Mouse (Mus musculus) gonadal fat pad, adult 2 months (tissue): ENCODE measurements around the gene Rgl2. TPM values are rescaled to one million over a fixed set of nuclear protein-coding genes. Genes with fewer than 3 reads are reported as not detected.
"Not testable (repeated sequence)": the region's sequence is repeated elsewhere in the genome, so short reads cannot be mapped to it uniquely, and the experiment has no call there.

Source experiments
- DNase-seq: peaks from one replicate; pipeline ENCODE4 v3.0.0-alpha.2; 2012; ENCODE audit warnings: low read depth
- polyA plus RNA-seq: library from polyadenylated mRNA; depleted of rRNA; stranded (reverse); fragments of >200 nt; gene quantifications from 2 replicates; pipeline ENCODE4 v1.2.3, GENCODE M21; 2012; rRNA removed

Gene Rgl2
- polyA plus RNA-seq, 1 experiment: 144 TPM

DNA sequence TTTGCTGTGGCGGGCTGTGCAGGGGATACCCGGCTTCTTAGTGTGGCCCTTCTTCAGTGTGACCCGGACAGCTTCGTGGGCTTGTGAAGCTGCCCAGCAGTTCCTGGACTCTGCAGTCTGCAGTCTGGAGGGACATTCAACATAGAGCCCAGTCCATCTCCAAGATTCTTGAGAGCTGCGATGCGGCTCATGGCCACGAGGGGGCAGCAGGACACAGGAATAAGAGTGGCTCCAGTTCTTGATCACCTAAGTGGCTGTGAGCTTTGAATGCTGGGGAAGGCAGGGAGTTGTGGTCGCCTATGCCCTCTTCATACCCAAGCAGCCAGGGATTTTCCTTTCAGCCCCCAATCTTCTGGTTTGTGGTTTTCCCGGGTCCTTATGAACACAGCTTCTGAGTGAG, 39.1 kb downstream of the Rgl2 start:
- no peak for DNase-seq

DNA sequence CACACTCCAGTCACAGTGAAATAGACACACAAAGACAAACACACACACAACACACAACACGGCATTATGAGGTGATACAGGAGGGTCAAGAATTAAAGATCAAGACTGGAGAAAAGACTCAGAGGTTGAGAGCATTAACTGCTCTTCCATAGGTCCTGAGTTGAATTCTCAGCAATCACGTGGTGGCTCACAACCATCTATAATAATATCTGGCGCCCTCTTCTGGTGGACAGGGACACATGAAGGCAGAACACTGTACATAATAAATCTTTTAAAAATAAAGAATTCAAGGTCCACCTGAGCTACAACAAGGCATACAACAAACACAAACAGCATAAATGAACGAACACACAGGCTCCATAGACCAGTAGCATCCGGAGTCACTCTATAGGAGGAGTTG, 39.6 kb downstream of the Rgl2 start:
- no peak for DNase-seq

DNA sequence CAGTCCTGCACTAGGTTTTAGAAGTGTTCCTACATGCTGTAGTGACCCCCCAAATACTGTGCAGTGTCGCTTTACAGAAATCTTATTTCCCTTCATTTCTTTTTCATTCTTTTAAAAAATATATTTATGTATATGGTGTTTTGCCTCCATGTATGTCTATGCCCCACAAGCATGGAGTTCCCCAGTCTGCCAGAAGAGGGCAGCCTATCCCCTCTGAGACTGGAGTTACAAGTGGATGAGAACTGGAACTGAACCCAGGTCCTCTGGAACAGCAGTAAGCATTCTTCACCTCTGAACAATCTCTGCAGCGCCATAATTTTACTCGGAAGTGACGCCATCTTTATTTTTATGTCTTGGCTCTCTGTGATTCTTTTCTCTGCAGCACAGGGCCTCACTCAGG, 40.1 kb downstream of the Rgl2 start:
- no peak for DNase-seq

DNA sequence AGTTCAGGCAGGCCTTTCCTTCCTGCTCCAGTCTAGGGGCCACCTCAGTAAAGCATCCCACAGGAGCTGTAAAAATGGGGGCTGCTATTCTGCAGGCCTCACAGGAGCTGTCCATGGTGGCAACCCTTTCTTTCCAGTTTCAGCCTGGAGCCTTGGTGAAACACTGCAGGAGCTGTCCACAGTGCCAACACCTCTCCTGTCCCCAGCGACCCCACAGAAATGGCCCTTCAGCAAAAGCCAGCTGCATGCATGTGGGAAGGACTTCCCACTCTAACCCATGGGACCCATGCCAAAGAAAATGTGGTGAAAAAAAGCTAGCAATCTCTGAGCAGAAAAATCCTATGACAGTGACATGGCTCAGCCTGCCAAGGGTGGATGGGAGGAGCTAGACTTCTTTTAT, 43.3 kb downstream of the Rgl2 start:
- no peak for DNase-seq

DNA sequence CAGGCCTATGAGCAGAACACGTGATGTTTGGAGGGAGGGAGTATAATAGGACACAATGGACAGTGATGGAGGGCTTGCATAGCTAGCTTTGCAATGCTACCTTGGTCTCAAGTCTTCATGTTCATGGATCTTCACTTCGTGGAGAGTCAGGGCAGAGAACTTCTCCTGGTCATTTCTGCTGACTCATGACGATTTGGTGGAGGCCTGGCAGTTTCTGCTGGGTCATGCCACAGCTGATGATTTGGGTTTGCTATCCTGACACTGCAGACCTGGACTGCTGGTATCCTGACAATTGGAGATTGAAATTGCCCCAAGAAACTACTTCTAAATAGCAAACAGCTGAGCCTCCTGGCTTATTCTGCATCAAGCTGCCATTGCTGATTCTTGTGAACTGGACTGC, 44.2 kb downstream of the Rgl2 start:
- no peak for DNase-seq

DNA sequence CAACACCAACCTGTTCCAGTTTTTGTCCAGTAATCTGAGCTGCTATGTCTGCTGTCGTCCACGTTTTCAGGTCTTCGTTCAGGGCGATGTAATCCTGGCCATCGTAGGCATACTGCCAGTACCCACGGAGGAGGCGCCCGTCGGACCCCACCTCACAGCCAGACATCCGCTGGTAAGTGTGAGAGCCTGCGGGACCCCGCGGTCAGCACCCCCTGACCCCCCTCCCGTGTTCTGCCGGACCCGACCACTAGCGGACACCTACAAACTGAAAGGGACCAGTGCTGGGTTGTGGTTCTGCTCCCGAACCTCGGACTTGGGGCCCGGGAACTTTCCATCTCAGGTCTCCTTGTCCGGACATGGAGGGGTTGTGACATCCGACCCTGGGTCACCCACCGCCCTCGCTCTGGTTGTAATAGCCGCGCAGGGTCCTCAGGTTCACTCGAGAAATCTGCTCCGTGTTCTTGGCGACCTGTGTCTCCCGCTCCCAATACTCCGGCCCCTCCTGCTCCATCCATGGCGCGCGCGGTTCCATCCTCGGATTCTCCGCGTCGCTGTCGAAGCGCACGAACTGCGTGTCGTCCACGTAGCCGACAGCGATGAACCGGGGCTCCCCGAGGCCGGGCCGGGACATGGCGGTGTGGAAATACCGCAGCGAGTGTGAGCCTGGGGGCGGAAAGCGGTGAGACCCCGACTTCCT, 48.7 kb downstream of the Rgl2 start:
- no peak for DNase-seq

DNA sequence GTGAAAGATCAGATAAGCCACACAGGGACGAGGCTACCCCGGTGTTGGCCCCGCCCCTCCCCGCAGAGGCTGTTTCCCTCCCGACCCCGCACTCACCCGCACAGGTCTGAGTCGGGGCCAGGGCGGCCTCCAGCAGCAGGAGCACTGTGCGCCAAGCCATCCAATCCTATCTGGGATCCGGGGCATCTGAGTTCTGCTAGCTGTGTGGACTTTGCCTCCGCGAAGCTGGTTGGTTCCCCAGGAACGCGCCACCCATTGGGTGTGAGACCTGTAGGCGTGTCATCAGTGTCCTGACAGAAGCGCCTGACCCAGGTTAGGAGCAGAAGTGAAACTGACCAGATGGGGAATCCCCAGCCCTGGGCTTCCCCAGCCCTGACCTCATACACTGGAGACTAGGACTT, 49.3 kb downstream of the Rgl2 start:
- DNase-seq: no peak

DNA sequence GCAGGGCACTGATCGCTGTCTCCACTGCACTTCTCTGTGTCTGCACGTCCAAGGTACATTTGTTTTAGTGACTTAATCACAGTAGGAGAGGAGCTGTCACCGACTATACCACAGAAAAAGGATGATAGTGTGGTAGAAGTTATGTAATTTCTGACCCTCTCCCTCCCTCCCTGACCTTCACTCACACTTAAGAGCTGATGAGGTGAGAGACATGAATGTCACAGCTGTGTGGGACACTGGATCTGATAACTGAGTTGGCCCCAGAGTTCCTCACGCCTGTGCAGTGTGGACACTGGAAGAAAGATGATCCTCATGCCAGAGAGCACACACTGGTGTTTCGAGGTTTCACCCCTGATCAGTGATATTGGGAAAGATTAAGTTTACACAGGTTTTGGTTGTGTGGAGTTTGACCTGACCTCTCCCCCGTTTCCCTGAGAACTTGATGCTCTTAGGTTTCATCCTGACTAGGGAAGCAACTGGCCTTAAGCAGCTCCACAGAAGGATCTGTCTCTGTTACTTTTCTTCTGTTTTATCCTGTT, 50.2 kb downstream of the Rgl2 start:
- no peak for DNase-seq

DNA sequence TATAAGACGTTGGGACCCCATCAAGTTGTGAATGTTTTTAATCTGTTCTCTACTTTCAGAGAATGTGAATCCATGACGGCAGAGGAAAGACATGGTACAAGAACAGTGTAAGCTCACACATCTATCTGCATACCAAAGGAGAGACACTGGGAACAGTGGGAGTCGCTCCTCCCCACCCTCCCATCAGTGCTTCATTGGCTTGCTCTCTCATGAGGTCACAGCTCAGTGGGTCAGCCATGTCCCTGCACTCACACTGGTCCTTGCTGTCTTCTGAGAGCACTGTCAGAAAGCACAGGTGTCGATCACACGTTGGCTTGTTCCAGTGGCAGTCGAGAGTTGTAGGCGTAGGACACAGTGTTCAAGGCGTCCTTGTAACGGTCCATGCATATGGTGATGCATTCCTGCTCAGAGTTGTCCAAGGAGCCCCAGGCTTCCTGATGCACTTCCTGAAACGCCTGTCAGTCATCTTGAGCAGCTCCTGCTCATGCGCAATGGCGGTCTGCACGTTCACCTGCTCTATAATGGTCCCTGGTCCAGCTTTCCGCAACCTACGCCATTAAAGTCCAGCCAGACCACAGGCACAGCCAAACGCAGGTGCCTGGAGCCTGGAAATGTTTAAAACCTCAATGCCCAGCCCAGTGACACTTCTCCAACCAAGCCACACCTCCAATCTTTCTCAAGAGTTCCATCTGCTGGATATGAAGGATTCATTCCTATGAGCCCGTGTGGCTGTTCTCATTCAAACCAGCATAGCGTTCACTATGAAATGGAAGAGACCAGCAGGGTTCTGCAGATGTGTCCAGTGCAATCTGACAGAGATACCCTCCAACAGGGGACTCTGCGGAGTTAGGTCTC, 51.1 kb downstream of the Rgl2 start:
- no peak for DNase-seq

DNA sequence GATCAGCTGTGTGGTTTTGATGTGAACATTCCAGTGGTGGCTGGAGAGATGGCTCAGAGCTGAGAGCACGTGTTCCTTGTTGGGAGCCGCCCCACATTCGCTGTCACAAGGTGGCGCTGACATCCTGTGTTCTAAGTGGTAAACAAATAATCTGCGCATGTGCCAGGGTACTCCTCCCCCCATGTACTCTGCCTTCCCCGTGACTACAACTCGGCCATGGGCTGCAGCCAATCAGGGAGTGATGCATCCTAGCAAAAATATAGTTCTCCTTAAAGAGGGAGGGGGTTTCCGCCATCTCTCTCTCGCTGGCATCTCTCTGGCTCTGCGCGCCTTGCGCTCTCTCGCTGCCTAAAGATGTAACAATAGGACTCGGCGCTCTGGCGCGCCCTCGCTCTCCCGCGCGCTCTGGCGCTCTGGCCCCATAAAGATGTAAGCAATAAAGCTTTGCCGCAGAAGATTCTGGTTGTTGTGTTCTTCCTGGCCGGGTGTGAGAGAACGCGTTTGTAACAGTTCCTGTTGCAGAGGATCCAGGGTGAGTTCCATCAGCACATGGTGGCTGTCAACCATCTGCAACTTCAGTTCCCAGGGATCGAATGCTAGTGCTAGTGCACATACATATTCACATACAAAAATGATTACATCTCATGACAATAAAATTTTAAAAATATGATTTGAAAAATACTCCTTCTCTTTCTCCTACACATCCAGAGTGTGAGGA, 52.0 kb downstream of the Rgl2 start:
- peak; percentile 40 for DNase-seq

DNA sequence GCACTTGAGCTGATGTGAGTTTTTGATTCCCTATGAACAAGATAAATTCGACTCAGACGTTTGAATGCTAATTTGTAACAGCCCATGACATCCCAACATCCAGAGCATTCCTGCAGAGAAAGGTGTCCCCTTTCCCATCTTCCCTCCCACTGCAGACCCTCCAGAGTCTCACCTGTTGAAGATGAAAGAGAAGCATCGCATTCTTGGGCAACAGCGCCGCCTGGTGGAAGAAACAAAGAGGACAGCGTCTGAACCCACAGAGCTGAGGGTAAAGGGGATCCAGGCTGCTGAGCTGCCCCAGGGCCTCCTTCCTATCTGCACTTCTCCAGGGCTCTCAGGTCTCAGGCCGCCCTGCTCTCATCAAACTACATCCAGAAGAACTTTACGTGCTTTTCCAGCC, 52.8 kb downstream of the Rgl2 start:
- DNase-seq: not testable (repeated sequence)

Other genes starting within 250 kb of the Rgl2 start
- 57.0 and 61.5 TPM in 2 replicates for gene Hnrnpm, start 242.7 kb upstream of the Rgl2 start, polyA plus RNA-seq
- 93.7 and 135 TPM in 2 replicates for gene March2, start 210.9 kb upstream of the Rgl2 start, polyA plus RNA-seq
- 288 and 307 TPM in 2 replicates for gene Rab11b, start 169.0 kb upstream of the Rgl2 start, polyA plus RNA-seq
- gene Angptl4, start 147.7 kb upstream of the Rgl2 start, polyA plus RNA-seq: 171 and 402 TPM in 2 replicates
- gene Kank3, start 119.0 kb upstream of the Rgl2 start, polyA plus RNA-seq: 106 and 146 TPM in 2 replicates
- 823 and 990 TPM in 2 replicates for gene Rps28, start 105.0 kb upstream of the Rgl2 start, polyA plus RNA-seq
- gene Ndufa7, start 105.0 kb upstream of the Rgl2 start, polyA plus RNA-seq: 564 and 606 TPM in 2 replicates
- 107 and 143 TPM in 2 replicates for gene Cd320, start 86.5 kb upstream of the Rgl2 start, polyA plus RNA-seq
- not detected in 2 replicates for gene Gm7029, start 55.7 kb upstream of the Rgl2 start, polyA plus RNA-seq
- 2.4 TPM in 2 replicates for gene Kifc1, start 38.9 kb upstream of the Rgl2 start, polyA plus RNA-seq
- not detected in 2 replicates for gene Platr17, start 24.4 kb upstream of the Rgl2 start, polyA plus RNA-seq
- gene Daxx, start 20.1 kb upstream of the Rgl2 start, polyA plus RNA-seq: 36.7 and 45.8 TPM in 2 replicates
- gene Tapbp, start 13.6 kb upstream of the Rgl2 start, polyA plus RNA-seq: 148 and 171 TPM in 2 replicates
- 46.7 and 60.7 TPM in 2 replicates for gene Zbtb22, start 13.6 kb upstream of the Rgl2 start, polyA plus RNA-seq
- 24.1 and 37.0 TPM in 2 replicates for gene Pfdn6, start 10.8 kb downstream of the Rgl2 start, polyA plus RNA-seq
- gene Wdr46, start 11.1 kb downstream of the Rgl2 start, polyA plus RNA-seq: 14.9 and 18.1 TPM in 2 replicates
- 8.1 and 8.7 TPM in 2 replicates for gene B3galt4, start 21.9 kb downstream of the Rgl2 start, polyA plus RNA-seq
- gene Vps52, start 26.3 kb downstream of the Rgl2 start, polyA plus RNA-seq: 54.5 and 62.2 TPM in 2 replicates
- 683 and 816 TPM in 2 replicates for gene Rps18, start 26.5 kb downstream of the Rgl2 start, polyA plus RNA-seq
- 2,228 and 2,761 TPM in 2 replicates for gene H2-K1, start 70.8 kb downstream of the Rgl2 start, polyA plus RNA-seq
- gene Ring1, start 95.1 kb downstream of the Rgl2 start, polyA plus RNA-seq: 29.4 and 29.6 TPM in 2 replicates
- 75.6 and 95.1 TPM in 2 replicates for gene H2-Ke6, start 98.5 kb downstream of the Rgl2 start, polyA plus RNA-seq
- gene Slc39a7, start 102.1 kb downstream of the Rgl2 start, polyA plus RNA-seq: 207 and 240 TPM in 2 replicates
- gene Rxrb, start 102.3 kb downstream of the Rgl2 start, polyA plus RNA-seq: 51.3 and 53.0 TPM in 2 replicates
- gene Col11a2, start 109.9 kb downstream of the Rgl2 start, polyA plus RNA-seq: 0.69 and 1.0 TPM in 2 replicates
- gene H2-Oa, start 162.8 kb downstream of the Rgl2 start, polyA plus RNA-seq: 2.1 and 2.5 TPM in 2 replicates
- gene H2-DMa, start 190.0 kb downstream of the Rgl2 start, polyA plus RNA-seq: 73.0 and 74.6 TPM in 2 replicates
- gene Brd2, start 193.1 kb downstream of the Rgl2 start, polyA plus RNA-seq: 110 and 117 TPM in 2 replicates
- 51.4 and 61.0 TPM in 2 replicates for gene H2-DMb2, start 213.8 kb downstream of the Rgl2 start, polyA plus RNA-seq
- 87.5 and 107 TPM in 2 replicates for gene H2-DMb1, start 223.5 kb downstream of the Rgl2 start, polyA plus RNA-seq